Mouse (Mus musculus) spleen, postnatal 14 days (tissue): Measurements from ENCODE around the gene Psme4.
A peak's percentile ranks its signal among the peaks of the same experiment; 100 is the strongest.
"Not testable (repeated sequence)": the region's sequence is repeated elsewhere in the genome, so short reads cannot be mapped to it uniquely, and the experiment has no call there.

Experiments used
- DNase-seq, 2 experiments: peaks; one replicate each; pipeline ENCODE4 v3.0.0; 2021 to 2022; ENCODE audit warnings: low spot score in 2 of 2

The Psme4 gene

GRCm38 (mm10) chr11:30771267-30771903, at the start of gene Psme4:
Gene Psme4 (plus strand): TSS chr11:30771726.
- peak; percentile 86 to 93 for DNase-seq

GRCm38 (mm10) chr11:30723438-30723837, 48.1 kb upstream of the Psme4 start:
- DNase-seq = no peak

- DNase-seq = no peak
These were observed 40.8 kb upstream of the Psme4 start for GRCm38 (mm10) chr11:30730721-30731120.

- DNase-seq = no peak
These were observed 38.1 kb upstream of the Psme4 start for GRCm38 (mm10) chr11:30733376-30733775.

- DNase-seq = no peak
These were observed 27.5 kb upstream of the Psme4 start for GRCm38 (mm10) chr11:30743991-30744390.

GRCm38 (mm10) chr11:30748938-30749337, 22.6 kb upstream of the Psme4 start:
- DNase-seq = no peak

- no peak for DNase-seq
These were observed 21.9 kb upstream of the Psme4 start for GRCm38 (mm10) chr11:30749587-30749986.

- DNase-seq = no peak
These were observed 21.3 kb upstream of the Psme4 start for GRCm38 (mm10) chr11:30750039-30750823.

GRCm38 (mm10) chr11:30752956-30753355, 18.6 kb upstream of the Psme4 start:
- DNase-seq = no peak

GRCm38 (mm10) chr11:30754486-30754854, 17.1 kb upstream of the Psme4 start:
- not testable (repeated sequence) for DNase-seq

- DNase-seq = no peak
These were observed 16.5 kb upstream of the Psme4 start for GRCm38 (mm10) chr11:30754855-30755530.

- DNase-seq = no peak
These were observed 10.1 kb upstream of the Psme4 start for GRCm38 (mm10) chr11:30761381-30761780.

GRCm38 (mm10) chr11:30761891-30762290, 9.6 kb upstream of the Psme4 start:
- DNase-seq = no peak

- DNase-seq = no peak
These were observed 6.5 kb upstream of the Psme4 start for GRCm38 (mm10) chr11:30765076-30765475.

- DNase-seq = no peak
These were observed 709 bp upstream of the Psme4 start for GRCm38 (mm10) chr11:30770817-30771216.

- DNase-seq = peak; percentile 44 to 46
These were observed 517 bp downstream of the Psme4 start for GRCm38 (mm10) chr11:30771904-30772581.

- peak in 1 of 2 experiments; percentile 1 for DNase-seq
These were observed 1.4 kb downstream of the Psme4 start for GRCm38 (mm10) chr11:30772777-30773417.

- DNase-seq = no peak
These were observed 3.1 kb downstream of the Psme4 start for GRCm38 (mm10) chr11:30774638-30775037.

GRCm38 (mm10) chr11:30777498-30777897, 6.0 kb downstream of the Psme4 start:
- no peak for DNase-seq

GRCm38 (mm10) chr11:30780893-30781292, 9.4 kb downstream of the Psme4 start:
- no peak for DNase-seq

GRCm38 (mm10) chr11:30781612-30782011, 10.1 kb downstream of the Psme4 start:
- DNase-seq = no peak

- no peak for DNase-seq
These were observed 14.0 kb downstream of the Psme4 start for GRCm38 (mm10) chr11:30785497-30785896.
